Mouse (Mus musculus) brain, embryonic 14.5 days (tissue): ENCODE measurements around the gene Tpst2. TPM values are rescaled to one million over a fixed set of nuclear protein-coding genes. Genes with fewer than 3 reads are reported as not detected.
A peak's percentile ranks its signal among the peaks of the same experiment; 100 is the strongest.

ENCODE experiments used
- DNase-seq: peaks from one replicate; pipeline ENCODE4 v3.0.0-alpha.2; 2011; ENCODE audit warnings: low read depth
- CTCF ChIP-seq: fragments of 200-500 bp; IDR thresholded peaks from 2 replicates; pipeline ENCODE4 v1.5.1; 2012; ENCODE audit warnings: inconsistent platforms, mild to moderate bottlenecking, moderate library complexity, borderline replicate concordance; ENCODE audit not compliant: insufficient read depth, insufficient read length; ENCODE audit errors: extremely low read depth
- POLR2A ChIP-seq: fragments of 200-500 bp; IDR thresholded peaks from 2 replicates; pipeline ENCODE4 v1.6.1; 2012; ENCODE audit warnings: mild to moderate bottlenecking, inconsistent platforms, borderline replicate concordance; ENCODE audit not compliant: poor library complexity, insufficient read depth, insufficient read length, severe bottlenecking; ENCODE audit errors: extremely low read depth
- polyA plus RNA-seq: library from polyadenylated mRNA; depleted of rRNA; stranded (reverse); fragments of >200 nt; gene quantifications from 2 replicates; pipeline ENCODE4 v1.2.3, GENCODE M21; 2012

Gene Tpst2
- polyA plus RNA-seq, 1 experiment, result 24.6 TPM

DNA sequence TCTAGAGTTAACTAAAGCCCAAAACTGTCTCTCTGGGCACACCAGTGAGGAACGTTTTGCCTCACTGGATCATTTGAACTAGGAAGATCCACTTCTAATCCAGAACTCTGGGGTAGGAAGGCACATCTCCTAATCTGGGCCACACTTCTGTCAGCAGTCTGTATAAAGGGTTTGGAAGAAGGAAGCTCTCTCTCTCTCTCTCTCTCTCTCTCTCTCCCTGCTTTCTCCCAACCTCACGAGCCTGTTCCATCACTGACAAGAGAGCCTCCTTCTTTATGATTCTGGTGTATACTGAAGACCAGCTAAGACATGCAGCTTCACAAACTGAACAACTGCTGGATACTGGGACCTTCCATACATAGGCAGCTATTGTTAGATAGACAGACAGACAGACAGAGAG lies 34.6 kb upstream of the Tpst2 start:
- TF ChIP-seq POLR2A (no peak), CTCF (no peak)

DNA sequence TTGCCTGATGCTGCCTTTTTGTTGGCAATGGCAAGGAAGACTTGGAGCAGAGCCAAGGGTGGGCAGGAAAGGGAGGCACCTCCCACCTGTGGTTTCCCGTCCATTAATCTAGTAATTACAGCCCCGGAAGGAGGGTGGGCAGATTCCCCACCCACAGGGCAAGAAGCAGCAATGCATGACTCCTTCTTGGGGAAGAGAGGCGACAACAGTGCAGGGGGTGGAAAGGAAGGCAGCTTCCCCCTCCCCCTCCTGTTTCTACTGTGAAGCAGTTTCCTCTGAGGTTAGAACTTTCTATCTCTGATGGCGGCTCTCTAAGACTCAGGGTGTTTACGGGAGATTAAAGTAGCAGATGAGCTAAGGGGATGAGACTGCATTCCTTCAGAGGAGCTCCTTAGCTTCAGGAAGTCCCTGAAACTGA lies 34.1 kb upstream of the Tpst2 start:
- TF ChIP-seq POLR2A (no peak), CTCF (no peak)

More for the DNA sequence above, 34.6 kb upstream of the Tpst2 start:
- no peak for DNase-seq

DNA sequence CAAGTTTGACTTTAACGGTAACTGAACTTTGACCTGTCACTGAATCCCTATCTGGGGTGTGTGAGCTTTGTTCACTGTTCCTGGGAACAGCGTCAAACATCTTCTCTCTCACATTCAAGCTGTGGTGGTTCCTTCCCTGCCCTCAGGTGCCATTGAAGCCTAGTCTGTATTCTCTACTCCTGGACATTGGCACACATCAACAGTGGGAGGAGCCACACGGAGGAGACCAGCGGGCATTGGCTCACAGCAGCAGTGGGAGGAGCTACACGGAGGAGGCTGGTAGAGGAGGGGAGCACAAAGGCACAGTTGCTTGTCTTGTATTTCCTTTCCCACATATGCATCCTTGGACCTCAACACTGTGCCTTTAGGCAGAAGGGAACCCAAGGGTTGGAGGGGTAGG lies 33.5 kb upstream of the Tpst2 start:
- TF ChIP-seq CTCF (no peak), POLR2A (no peak)
- no peak for DNase-seq

More for the DNA sequence above, 34.1 kb upstream of the Tpst2 start:
- no peak for DNase-seq

DNA sequence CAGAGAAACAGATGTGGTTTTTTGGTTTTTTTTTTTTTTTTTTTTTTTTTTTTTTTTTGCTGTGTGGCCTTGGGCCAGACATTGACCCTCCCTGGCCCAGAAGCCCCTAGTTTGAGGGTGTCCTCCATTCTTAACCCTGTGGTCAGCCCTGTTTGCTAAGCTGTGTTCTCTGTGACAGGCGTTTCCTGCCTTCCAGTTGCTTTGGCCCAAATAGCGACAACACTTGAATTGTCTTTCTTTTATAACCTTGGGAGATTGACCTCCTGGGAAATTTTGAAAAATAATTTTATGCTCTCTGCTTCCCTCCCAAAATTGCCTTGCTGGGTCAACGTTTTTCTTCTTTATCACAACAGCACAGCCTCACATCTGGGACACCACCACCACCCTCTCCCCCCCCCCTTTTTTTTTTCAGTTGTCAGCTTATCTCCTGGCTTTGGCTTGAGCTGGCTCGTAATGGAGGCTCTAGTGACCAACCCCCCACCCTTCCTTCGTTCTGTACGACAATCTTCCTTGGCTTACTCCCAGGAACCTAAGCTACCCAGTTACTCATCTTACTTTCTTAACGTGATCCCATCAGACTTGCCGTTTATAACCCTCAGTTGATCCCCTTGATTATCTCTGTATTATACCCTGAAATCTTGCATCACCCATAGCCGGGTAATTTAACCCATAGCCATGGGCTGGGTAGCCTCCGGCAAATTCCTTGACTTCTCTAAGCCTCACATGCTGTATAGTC lies 32.8 kb upstream of the Tpst2 start:
- no peak for DNase-seq
- TF ChIP-seq POLR2A (no peak), CTCF (no peak)

DNA sequence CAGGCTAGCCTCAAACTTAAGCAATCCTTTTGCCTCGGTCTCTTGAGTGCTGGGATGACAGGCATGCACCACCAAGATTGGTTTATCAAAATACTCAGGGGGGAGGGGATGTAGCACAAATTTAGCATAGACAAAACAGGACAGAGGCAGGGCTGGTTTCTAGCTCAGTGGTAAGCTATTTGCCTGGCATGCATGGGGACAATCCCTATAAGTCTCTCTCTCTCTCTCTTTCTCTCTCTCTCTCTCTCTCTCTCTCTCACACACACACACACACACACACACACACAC lies 32.3 kb upstream of the Tpst2 start:
- no peak for DNase-seq
- no peak for TF ChIP-seq CTCF

DNA sequence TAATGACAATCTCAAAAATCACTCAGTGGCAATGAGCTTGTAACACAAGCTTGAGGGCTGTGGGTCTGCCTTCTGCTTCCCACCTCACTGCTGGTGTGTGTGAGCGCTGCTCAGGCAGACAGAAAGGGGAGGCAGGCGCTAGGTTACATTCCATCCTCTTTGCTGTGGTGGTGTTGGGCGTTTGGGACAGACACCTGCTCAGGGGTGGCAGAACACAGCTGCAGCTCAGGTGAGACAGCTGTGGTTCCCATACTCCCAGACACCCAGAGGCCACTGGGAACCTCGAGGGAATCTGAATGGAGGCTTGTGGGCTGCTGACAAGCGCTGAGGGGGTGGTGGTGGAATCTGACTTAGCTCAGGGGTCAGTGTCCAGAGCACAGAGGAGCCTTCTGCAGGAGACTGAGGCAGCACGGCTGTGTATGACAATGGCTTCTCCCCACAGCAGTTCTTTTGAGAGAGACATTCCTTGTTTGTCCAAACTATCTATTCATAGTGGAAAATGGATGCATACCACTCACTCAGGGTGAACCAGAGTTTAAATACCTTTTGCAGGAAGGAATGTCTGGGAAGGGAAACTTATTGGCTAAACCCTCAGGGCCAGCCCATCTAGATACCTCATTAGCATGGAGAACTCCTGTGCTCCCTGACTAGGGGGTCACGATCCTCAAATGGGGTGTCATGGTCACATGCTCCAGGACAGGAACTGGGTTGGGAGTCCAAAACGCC lies 31.4 kb upstream of the Tpst2 start:
- no peak for TF ChIP-seq POLR2A
- no peak for TF ChIP-seq CTCF
- no peak for DNase-seq

DNA sequence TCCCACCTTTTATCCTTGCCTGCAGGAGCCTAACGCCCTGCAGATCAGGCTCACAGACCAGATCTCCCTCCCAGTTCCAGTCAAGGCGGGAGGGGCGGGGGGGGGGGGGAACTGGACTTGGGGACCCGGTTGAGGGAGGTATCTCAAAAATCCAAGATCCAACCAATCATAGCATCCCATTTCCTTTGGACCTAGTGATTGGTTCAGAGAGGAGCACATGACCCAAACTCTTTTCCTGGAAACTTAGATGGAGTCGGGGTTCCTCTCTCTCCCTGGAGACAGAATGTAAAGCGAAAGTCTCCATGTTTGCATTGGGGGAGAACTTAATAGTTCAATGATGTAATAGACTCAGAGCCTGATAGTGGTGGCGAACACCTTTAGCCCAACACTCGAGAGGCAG lies 29.1 kb upstream of the Tpst2 start:
- DNase-seq, result no peak
- TF ChIP-seq CTCF (no peak), POLR2A (no peak)

DNA sequence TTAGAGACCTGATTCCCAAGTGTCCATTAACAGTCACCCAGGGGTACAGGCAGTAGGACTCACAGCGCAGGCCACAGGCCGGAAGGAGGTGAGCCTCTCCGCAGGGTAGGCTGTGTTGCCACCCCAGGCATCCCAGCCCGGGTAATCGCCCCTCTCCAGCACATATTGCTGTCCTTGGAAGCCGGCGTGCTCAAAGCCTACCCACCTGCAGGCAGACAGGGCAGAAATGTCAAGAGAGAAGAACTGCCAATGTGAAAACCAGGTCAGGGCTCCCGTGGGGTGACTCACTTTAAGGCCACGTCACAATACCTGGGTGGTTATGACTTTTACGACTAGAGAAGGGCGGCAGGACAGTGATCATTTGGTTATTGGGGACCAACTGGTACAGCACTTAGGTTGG lies 27.4 kb upstream of the Tpst2 start:
- TF ChIP-seq POLR2A (no peak), CTCF (no peak)
- no peak for DNase-seq

DNA sequence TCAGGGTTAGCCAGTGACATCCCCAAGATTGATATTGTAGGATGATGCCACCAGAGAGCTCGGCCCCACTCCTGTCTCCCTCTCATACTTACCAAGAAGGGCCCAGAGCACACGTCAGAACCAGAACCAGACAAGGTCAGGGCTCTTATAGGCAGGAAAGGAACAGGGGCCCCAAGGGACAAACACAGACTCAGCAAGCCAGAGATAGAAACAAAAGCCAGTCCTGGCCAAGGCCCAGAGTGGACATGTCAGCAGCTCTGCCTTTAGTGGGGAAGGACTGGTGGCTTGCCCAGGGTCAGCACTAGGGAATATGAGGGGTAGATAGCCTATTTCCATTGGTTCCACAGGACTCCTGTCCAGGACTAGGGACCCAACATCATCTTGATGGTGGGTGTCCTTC lies 24.1 kb upstream of the Tpst2 start, which contains the start of gene Cryba4:
Gene Cryba4 (minus strand): TSS at position 119 of the 400 bp plus-strand sequence.
- no peak for DNase-seq
- no peak for TF ChIP-seq POLR2A
- TF ChIP-seq CTCF, result no peak

DNA sequence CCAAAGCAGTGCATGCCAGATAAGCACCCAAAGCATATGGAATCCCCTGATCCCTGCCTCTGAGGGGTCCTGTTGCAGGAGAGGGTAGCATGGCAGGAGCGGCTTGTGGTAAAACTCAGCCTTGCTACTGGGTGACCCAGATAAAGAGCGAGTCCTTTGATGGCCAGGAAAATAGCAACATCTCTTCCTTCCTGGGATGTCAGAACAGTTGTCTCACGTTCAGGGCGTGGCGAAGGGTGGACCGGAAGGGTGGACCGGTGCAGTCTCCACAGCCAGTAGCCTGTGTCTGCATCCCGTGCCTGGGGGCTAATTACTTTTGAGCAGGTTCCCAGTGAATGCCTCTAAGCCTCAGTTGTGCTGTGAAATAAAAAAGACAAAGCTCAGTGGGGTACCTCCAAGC lies 23.3 kb upstream of the Tpst2 start:
- no peak for TF ChIP-seq CTCF
- DNase-seq, result no peak

DNA sequence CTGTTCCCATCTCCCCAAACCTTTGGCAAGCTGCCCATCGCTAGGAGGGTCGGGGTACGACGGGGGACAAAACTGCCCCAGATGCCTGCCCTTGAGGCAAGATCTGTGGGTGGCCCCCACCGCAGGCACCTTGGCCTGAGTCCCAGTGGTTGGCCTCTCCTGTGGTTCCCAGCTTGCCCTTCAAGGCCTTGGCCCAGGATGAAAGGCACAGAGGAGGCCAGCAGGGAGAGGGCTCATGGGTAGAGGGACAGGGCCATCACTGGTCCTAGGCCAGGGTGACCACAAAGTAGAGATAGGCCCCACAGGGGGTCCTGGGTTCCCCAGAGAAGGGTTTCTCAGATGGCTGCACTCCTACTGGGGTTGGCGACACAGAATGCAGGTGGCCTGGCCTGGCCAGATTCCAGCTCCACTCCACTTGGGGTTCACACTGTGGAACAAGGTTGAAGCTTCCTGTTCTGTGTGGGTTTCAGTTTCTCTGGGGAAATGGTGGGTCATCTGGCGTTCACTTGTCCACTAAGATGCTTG lies 22.1 kb upstream of the Tpst2 start:
- TF ChIP-seq CTCF, result no peak
- no peak for TF ChIP-seq POLR2A
- DNase-seq, result peak; percentile 76

DNA sequence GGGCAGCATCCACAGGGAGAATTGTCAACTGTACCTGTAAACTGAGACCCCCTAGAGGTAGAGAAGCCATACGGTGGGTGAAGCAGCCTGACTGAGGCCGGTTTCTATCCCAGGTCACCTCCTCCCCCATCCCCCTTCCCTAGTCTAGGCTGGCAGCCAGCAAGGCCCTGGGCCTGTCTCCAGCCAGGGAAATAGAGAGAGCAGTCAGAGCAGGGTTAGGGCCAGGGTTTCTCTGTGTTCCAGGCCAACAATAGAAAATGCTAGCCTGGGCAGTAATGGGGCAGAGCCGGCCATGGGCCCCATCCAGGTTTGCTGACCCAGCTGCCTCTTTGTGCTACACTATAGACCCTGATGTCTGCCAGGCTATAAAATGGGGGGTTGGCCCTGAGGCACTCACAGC lies 21.1 kb upstream of the Tpst2 start, which contains the start of gene Crybb1:
Gene Crybb1 (plus strand): TSS at position 390 of the 400 bp plus-strand sequence.
- DNase-seq, result peak; percentile 56
- TF ChIP-seq CTCF, result no peak
- no peak for TF ChIP-seq POLR2A

DNA sequence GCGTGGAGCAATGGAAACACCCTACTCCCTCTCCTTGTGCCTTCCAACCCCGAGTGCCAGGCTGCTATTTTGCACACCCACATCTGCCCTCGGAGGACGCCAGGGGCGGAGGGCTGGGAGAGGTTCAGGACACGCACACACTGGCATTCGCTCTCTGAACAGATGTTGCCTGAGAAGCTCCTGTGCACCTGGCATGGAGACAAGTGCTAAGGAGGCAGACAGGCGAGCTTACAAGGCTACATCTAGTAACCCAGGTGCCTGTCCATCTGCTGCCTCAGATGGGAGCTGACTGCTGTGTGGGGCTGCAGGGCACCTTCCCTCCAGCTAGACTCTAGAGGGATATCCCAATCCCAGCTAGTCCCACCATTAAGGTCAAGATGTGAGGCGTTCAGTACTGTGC lies 20.0 kb upstream of the Tpst2 start:
- no peak for DNase-seq

More for the DNA sequence above, 20.0 kb upstream of the Tpst2 start:
- TF ChIP-seq CTCF (no peak), POLR2A (no peak)
